Mouse (Mus musculus): Measurements from ENCODE around the gene Bcl6.

Gene Bcl6

DNA sequence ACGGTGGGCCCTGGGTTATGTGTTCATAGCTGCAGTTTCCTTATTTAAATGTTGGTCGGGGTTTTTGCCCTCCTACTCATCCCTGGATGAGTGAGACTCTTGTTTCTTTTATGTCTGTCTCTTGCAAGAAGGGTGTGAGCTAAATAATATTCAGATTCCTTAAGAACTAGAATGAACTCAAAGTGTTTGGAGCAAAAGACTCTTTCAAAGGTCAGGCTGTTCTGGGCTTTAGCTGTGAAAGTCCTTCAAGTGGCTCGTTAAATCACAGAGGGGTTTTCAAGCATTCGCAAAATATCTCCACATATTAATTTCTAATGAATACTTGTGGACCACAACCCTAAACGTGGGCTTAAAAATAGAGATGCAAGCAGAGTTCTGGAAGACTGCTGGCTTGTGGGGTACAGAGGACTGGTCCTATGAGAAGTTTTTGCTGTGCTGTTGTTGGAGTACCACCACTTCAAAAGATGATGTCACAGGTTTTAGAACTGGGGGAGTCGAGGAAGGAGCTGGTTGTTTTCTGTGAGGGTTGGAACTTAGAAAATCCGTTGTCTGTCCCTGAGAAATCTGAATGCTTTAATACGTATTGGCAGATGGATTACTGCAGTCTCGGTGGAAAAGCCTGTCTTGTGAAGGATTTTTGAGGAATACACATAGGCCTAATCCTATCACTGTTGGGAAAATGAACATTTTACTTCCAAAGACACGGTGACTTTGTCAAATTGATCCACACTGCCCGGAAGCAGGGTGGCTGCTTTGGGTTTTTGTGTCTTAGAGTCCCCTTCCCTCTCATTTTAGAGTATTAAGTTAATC, 1.7 kb upstream of the Bcl6 start:
- DNase-seq (ENCODE audit: low spot score) = no peak

DNA sequence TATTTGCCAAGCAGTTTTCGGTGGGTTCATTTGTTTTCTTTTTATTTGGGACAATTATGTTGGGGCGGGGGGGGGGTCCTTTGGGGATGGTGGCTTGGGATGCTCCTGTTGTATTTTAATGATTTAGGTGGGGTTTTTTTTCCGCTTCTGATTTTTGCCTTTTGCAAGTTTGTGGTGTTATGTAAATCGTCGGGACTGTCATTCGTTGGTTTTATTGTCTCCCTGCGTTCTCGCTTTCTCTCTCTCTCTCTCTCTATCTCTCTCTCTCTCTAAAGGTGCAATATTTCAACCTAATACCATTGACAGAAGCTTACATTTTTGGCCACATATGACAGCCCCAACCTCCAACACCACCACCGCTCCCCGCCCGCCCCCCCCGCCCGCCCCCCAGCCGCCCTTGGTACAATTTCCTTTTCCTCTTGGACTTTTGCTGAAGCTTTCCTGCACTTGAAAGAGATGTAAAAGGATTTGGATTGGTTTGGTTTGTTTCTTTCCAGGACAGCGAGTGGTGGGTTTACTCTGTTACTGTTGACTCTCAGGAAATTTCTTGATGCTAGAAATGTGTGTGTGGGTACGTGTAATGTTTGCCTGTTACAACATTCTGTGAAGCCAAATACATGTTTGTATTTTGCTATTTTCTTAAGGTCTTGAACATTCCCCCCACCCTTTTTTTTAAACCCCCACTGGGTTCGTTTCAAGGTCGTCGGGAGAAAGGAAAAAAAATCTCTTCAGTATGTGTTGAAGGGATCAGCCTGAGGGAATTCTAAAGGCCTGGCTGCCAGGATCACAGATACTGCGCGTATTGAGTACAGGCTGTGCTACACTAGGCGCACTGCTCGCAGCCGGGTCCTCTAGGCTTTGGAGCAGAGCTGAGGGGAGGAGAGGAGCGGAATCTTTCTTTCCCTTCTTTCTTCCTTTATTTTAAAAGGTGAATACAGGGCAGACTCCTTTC, 833 bp upstream of the Bcl6 start:
- peak; percentile 61 for DNase-seq (ENCODE audit: low spot score)

DNA sequence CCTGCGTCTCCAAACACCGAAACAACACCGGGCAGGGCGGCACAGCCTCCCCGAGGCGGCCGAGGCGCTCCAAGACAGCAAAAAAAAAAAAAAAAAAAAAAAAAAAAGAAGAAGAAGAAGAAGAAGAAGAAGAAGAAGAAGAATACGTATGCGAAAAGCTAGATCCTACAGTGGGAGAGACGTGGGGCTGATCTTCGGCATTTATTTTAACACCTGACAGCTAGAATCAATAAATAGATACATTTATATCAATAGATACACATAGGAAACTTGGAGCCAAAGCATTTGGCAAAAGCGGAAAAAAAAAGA, 541 bp downstream of the Bcl6 start:
- DNase-seq (ENCODE audit: low spot score) = peak; percentile 43

DNA sequence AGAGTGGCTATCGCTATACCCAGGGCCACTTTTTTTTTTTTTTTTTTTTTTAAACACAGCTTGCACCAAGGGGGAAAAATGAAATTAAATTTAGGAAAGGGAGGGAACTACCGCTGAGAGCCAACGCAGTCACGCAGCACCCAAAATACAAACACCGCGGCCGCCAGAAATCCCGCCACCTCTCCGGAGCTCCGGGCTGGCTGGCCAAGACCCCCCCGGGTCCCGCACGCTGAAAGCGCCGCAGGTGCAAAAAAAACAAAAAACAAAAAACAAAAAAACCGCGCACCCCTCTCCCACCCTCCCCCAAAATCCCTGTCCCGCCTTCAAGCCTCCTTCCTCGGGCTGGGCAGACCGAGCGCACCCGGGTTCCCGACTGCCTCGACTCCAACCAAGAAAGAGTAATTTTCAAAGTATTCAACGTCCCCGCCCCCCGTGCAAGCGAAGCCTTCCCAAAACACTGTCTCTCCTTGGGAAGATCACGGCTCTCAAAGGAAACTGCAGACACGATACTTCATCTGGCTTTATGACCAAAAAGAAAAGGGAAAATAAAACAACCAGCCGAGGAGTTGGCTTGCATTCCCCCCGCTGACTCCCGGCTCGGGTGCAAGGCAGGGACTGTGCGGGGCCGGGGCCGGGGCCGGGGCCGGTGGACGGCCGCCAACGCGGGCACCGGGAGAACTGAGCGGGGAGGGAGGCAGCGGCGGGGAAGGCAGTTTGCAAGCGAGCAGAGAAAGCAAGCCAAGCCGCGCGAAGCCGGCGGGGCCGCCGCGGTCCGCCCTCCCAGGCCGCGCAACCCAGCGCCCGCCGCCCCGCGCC, 1.1 kb downstream of the Bcl6 start:
- peak; percentile 51 for DNase-seq (ENCODE audit: low spot score)

DNA sequence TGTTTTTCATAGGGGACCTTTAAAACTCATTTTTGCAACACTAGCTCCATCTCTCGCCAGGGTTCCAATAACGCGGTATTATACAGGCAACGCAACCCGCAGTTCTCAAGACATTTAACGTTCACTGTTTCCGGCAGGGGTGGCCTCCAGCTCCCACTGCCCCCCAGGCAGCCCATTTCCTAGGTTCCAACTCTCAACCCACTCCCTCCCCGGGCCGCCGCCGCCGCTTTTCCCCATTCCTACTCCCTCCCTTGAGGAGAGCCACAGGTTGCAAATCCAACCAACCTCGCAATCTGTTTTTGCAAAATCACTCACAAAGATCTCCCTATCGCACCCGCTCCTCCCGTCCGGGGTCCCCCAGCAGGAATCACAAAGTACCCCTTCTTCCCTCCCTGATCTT, 1.8 kb downstream of the Bcl6 start:
- DNase-seq (ENCODE audit: low spot score) = no peak

DNA sequence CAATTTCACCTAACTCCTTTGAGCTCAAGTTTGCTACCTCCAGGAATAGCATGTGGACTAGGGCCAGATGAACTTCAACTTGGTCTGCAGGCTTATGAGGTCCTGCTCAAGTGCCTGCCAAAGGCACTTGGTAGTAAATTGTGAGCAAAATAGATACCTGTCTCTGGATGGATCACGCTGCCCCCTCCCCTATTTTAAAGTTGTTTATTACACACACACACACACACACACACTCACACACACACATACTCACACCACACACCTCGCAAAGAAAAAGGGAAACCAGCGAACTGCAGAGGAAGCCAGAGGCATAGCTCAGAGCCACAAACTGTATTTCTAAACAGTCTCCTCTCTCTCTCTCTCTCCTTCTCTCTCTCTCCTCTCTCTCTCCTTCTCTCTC, 2.5 kb downstream of the Bcl6 start:
- no peak for DNase-seq (ENCODE audit: low spot score)

DNA sequence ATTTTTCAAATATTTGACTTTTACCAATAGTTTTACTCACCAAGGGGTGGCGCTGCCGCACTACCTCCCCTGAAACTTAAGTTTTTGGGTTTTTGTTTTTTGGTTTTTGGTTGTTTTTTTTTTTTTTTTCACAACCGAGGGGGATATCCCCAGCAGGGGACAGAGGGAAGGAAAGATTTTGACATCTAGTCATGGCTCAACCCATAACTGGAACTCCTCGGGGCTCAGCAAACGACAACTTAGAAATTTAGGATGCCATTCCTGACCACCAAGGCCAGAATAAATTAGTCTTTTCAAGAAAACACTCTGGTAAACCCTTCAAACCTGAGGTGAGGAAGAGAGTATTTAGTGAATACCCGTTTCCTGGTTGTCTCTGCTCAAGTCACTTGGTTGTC, 3.2 kb downstream of the Bcl6 start:
- peak; percentile 64 for DNase-seq (ENCODE audit: low spot score)

DNA sequence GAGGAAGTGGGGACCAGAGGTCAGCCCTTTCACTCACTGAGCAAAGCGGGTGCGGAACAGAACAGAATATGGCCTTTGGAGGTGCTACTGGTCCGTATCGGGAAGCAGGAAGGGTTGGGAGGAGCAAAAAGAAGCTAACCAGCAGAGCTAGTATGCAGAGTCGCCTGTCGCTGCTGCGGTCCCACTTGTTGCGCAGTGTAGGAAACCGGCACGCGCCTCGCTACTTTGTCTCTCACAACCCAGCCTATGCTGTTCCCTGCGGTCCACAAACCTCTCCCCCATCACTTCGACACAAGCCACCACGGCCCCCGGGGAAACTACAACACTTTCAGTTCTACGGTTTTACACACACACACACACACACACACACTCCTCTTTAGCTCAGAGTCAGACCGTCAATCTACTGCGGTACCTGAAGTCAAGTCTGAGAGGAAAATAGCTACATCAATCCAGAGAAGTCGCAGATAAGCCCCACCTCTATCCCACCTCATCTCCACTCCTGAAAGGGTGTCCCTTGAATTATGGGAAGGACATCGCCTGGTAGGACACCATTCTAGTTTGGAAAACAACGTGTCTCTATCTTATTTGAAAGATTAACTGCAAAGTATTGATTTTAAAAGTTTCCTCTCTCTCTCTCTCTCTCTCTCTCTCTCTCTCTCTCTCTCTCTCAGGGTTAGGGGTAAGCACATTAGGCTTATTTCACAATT, 3.7 kb downstream of the Bcl6 start:
- DNase-seq (ENCODE audit: low spot score) = peak; percentile 62

DNA sequence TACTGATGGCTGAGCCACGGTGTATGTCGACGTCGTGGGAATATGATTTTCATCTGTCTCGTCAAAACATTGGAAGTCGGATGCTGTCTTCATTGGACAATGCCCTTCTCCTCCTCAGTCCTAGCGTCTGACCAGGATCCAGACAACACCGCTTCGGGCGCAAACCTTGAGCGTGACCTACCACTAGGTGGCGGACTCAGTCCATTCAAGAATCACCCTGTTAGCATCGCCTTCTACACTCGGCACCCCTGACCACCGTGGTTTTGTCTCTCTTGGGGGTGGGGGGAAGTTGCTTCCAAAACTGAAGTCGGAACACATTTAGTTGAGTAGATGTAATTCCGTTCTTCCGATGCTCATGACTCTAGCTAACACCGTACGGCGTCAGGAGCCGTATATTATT, 4.5 kb downstream of the Bcl6 start:
- peak; percentile 97 for DNase-seq (ENCODE audit: low spot score)

DNA sequence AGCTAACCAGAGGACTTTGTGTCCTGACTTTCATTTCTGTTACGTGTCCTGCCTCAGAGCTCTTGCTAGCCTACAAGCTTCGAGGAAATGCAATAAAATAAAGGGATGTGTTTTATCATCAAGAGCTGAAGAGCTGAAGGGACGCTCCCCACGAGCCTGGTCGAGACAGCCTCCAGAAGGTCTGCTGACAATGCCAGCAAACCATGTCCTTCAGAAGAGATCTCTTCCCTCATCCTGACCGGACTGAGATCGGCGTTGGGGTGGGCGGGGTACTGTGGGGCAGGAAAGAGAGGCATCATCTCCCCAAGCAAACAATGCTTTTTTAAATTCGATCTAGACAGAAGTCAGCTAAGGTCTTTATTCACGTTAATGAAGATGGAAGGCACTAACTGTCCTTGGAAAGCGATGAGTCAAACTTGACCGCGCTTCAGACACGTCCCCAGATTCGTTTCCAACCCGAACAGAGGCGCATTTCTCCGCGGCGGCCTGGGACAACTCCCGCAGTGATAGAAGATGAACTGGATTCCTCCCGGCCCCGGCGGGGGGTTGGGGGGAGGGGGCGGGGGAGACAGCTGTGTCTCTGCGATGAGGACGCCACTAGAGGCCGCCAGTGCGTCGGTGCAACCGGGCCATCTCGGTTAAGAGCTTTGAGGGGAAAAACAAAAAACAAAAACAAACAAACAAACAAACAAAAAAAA, 5.6 kb downstream of the Bcl6 start:
- DNase-seq (ENCODE audit: low spot score) = peak; percentile 78

DNA sequence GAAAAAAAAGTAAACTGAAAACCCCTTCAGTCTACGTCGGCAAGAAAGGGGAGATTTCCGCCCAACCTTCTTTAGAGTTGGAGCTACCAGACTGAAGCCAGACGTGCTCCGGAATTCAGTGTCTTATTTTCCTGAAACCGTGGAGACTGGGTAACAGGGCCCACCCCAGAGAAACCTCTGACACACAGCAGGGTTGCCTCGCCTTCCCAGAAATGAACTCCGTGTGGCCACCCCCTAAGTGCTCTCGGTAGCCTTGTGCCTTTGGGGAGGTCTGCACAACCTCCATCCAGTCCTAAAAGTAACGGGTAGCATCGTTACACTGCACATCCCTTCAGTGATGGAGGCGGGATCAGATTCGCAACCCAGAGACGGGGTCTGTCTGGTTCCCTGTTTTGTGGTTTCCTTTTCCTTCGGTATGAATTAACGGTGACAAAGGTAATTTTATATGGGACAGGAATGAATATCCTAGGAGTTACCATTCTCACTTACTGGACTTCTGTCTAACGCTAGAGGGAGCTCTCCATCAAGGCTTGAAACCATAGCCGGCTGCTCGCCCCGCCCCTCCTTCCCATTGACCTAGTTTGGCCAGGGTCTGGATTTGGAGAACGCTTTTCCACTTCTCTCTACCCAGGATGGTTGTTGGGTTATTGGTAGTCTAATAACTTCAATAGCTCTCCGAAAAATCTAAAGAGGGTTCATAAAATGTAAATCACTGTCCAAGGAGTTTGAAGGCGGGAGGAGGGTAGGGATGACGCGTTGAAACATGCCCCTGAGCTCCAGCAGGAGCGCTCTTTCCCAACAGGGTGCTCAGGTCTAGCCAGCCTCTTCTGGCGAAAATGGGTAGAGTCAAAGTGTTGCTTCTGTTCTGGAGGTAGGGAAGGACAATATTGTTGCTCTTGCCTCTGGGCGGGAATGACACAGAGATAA, 6.5 kb downstream of the Bcl6 start:
- peak; percentile 92 for DNase-seq (ENCODE audit: low spot score)

DNA sequence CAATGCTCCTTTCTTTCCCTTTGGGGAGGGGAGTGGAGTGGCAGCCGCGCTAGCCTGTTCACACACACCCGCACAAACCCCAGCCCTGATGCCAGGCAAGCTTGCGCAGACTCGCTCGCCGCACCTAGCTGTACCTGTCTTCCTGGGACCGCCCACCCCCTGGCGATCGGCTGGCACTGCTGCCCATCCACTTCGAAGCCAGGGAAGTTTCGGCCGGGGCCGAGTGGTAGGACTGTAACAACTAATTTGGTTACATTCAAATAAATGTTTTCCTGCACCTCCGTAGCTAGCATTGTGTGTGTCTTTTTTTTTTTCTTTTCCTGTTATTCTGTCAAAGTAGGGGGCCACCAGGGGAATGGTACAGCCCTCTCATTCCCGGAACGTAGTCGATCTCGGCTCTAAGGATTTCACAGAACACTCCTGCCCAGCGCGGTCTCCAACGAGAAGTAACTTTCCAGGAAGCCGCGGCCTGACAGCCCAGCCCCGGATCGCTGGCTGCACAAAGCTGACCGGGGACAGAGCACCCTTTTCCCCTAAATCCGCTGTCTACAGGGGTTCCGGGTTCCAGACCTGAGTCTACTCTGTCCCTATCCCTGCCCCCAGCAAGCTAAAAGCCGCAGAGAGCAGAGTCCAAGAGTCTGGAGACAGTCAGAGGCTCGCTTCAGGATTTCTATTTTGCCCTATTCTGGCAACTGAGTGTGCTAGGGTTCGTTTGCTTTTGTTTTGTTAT, 7.5 kb downstream of the Bcl6 start:
- DNase-seq (ENCODE audit: low spot score) = peak; percentile 40

DNA sequence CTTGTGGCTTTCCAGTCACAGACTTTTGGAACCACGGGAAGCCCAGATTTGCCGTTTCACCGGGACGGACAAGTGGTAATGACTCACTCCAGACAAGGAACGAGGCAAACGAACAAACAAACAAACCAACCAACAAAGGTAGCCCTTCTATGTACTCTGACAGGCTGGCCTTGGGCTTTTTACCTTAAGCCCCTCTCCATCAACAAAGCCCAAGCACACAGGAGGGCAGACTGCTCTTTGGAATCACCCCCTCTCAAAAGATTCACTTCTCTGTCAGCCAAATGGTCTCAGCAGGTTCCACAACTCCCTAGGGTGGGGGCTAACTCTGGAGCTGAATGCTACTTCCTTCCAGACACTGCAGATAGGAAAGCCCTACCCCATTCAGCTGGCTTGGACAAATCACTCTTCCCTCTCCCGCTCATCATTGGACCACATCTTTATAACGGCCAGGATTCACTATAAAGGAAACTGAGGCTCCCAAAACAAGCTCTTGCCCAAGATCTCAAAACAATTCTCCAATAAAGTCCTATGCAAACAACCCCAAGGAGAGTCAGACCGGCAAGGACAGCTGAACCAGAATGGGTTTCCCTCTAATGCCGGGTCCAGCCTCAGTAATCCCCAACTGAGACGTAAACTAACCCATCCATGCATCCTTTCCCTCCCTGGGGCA, 8.3 kb downstream of the Bcl6 start:
- no peak for DNase-seq (ENCODE audit: low spot score)

DNA sequence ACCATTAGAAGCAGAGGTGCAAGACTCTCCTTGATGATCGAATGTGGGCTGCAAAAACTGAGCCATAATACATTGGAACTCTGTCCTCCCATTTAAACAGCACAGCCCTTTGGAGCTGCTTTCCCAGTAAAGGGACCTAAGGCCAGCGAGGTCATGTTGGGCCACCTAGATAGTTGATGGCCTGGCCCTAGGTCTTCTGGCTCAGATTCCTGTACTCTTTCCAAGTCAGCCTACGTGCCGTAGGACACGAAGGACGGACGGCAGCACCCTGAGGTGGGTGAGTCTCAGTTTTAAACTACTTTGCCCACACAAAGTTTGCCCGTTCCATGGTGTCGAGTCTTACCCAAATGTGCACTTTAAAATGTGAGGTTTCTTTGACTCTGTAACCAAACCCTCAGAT, 9.2 kb downstream of the Bcl6 start:
- no peak for DNase-seq (ENCODE audit: low spot score)

DNA sequence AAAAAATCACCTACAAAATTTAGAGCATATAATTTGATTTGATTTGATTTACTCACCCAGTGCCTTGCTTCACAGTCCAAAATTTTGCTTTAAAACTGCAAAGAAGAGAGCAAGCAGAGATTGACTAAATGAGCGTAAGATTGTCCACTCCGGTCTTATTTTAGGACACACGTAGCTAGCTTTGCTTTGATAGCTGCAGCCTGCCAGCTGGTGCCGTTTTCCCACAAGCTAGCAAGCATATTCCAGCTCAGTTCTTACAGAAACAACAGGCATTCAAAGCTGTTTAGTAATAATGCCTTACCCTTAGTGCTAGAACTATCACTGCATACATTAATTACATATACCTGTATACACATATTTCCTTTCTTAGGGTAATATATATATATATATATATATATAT, 10.2 kb downstream of the Bcl6 start:
- no peak for DNase-seq (ENCODE audit: low spot score)

DNA sequence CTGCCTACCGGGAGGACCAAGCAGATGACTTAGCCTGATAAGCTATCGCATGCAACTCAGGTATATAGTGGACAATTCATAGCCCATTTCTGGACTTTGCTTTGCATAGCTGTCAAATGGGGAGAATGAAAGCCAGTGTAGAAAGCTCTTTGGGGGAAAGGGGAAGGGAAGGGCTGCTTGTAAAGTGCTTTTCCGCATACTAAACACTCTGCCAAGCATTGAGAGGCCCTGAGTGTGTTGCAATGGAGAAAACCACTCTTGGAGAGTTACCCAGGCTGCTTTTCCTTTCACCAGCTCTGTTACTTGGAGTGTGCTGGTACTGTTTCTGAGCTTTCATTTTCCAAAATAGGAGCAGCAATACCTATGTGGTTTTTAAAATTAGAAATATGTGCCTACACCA, 10.9 kb downstream of the Bcl6 start:
- DNase-seq (ENCODE audit: low spot score) = no peak

DNA sequence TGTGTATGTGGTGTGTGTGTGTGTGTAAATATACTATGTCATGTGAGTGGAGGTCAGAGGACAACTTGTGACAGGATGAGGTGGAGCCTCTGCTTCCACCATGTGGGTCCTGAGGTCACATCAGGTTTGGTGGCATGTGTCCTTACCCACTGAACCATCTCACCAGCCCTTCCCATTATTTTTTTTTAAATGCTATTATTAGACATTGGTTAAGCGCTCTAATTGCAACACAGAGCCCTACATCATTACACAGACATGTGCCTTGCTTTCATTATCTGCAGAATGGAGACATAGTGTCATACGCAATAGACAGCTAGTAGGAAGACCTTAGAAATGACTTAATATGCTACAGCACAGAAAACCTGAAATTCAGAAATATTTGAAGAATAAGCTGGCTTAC, 12.5 kb downstream of the Bcl6 start:
- no peak for DNase-seq (ENCODE audit: low spot score)

DNA sequence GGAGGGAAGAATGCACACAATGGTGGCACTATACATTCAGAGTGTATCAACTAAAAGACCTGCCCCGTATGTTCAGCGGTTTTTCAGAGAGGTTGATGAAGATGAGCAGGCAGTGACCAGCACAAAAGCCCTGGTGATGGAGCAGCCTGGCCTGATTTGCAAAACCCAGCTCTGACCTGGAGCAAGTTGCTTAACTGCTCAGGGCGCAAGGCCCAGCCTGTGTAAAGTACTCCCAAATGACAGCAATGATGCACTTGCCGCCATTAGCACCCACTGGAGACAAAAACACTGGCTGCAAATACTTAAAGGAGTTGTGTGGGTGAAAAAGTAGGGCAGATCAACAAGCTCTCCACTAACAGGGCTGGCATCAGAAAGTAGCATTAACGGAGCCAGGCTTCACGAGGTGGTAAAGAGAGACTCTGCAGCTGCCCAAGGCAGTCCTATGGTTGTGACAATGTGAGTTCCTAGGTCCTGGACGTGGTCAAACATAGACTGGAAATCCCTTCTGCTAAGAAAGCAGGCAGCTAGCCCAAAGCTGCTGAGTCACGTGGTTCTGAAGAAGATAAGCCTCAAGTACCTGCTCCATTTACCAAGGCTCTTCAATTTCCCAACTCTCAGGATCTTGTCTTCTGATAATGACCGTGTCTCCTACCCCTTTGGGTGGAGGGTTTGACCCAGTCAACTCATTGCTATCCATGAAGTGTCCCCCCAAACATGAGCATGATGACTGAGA, 14.9 kb downstream of the Bcl6 start:
- DNase-seq (ENCODE audit: low spot score) = no peak
